Mouse (Mus musculus): ENCODE measurements around the gene Ptk7. TPM values are rescaled to one million over a fixed set of nuclear protein-coding genes. Genes with fewer than 3 reads are reported as not detected.

Gene Ptk7
- total and polyA plus RNA-seq, 3 experiments = 0.11 to 4.8 (median 0.29) TPM

DNA sequence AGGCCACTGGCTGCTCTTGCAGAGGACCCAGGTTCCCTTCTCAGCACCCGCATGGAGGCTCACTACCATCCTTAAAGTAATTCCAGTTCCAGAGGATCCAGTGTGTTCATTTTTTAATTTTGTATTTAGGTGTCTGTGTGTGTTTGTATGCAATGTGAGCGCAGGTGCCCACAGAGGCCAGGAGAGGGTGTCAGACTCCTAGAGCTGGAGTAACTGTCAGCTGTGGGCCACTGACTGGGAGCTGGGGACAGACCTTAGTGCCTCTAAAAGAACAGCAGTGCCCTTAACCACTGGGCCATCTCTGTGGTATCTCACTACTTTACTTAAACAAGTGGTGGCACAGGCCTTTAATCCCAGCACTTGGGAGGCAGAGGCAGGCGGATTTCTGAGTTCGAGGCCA is 26.1 kb downstream of the Ptk7 start:
- no peaks in the 10 kb centered on the region for H3K27me3 ChIP-seq (replicated peaks)
- no peak for TF ChIP-seq CHD1 (IDR thresholded peaks at IDR 0.05; ENCODE audit: low read depth, low read length)
- peak in 1 of 2 experiments; percentile 32; a peak in 2 of 4 replicates for TF ChIP-seq CTCF (conservative IDR thresholded peaks at IDR 0.05 in 1 of 2, IDR thresholded peaks at IDR 0.05 in 1 of 2; ENCODE audit: low read depth in 2 of 2, low read length in 2 of 2)
- no peak for TF ChIP-seq MXI1 (IDR thresholded peaks at IDR 0.05; ENCODE audit: low read depth, low read length)
- no peak for TF ChIP-seq GABPA (IDR thresholded peaks at IDR 0.05; ENCODE audit: insufficient replicate concordance, low read depth, low read length)
- no peak for TF ChIP-seq BHLHE40 (IDR thresholded peaks at IDR 0.05; ENCODE audit: low read depth, low read length)
- peak; percentile 23 for TF ChIP-seq RAD21 (IDR thresholded peaks at IDR 0.05; ENCODE audit: low read depth, low read length)
- no peak for TF ChIP-seq ZNF384 (IDR thresholded peaks at IDR 0.05; ENCODE audit: low read depth, low read length)
- no peak for TF ChIP-seq UBTF (IDR thresholded peaks at IDR 0.05; ENCODE audit: low read depth, low read length)
- no peaks in the 10 kb centered on the region for H3K9me3 ChIP-seq (replicated peaks; ENCODE audit: low read length)
- H3K4me1 ChIP-seq (ENCODE audit: control insufficient read depth in 1 of 2, insufficient read depth in 2 of 2) = no peaks in the 10 kb centered on the region
- no peak overlapping the region for H3K4me3 ChIP-seq (replicated peaks in 1 of 3; ENCODE audit: low read depth in 2 of 3, low read length in 2 of 3, poor library complexity in 1 of 3)
- H3K27ac ChIP-seq (ENCODE audit: insufficient read depth, low read depth) = no peak overlapping the region
- no peak overlapping the region for H3K9ac ChIP-seq (ENCODE audit: insufficient read depth, low read depth)
- no peak for DNase-seq (ENCODE audit: extremely low read depth)
- no peaks in the 10 kb centered on the region for H3K36me3 ChIP-seq (replicated peaks in 1 of 2; ENCODE audit: control insufficient read depth in 1 of 2, insufficient read depth in 1 of 2, low read length in 1 of 2)
- no peaks in the 10 kb centered on the region for H3K79me2 ChIP-seq (replicated peaks; ENCODE audit: control insufficient read depth, extremely low read depth, insufficient read depth, poor library complexity, severe bottlenecking)
- H3K4me2 ChIP-seq (ENCODE audit: insufficient read depth, low read depth, poor library complexity, severe bottlenecking) = no peak overlapping the region
- dilution Hi-C loops (cut with MboI; ENCODE audit: extremely low pct_ligation_motif_present, extremely low pct_unique_long_range_greater_than_20kb, low sequenced_read_pairs) = no loop called here
- in situ Hi-C loops (cut with MboI; ENCODE audit: low pct_ligation_motif_present, low pct_unique_long_range_greater_than_20kb, low sequenced_read_pairs) = no loop called here

GRCm38 (mm10) chr17:46602212-46602611 is 27.1 kb downstream of the Ptk7 start:
- no peaks in the 10 kb centered on the region for H3K27me3 ChIP-seq (replicated peaks)
- no peak overlapping the region for H3K9ac ChIP-seq (ENCODE audit: insufficient read depth, low read depth)
- in situ Hi-C loops (cut with MboI; ENCODE audit: low pct_ligation_motif_present, low pct_unique_long_range_greater_than_20kb, low sequenced_read_pairs) = no loop called here
- H3K4me2 ChIP-seq (ENCODE audit: insufficient read depth, low read depth, poor library complexity, severe bottlenecking) = no peak overlapping the region
- dilution Hi-C loops (cut with MboI; ENCODE audit: extremely low pct_ligation_motif_present, extremely low pct_unique_long_range_greater_than_20kb, low sequenced_read_pairs) = no loop called here
- H3K36me3 ChIP-seq (replicated peaks in 1 of 2; ENCODE audit: control insufficient read depth in 1 of 2, insufficient read depth in 1 of 2, low read length in 1 of 2) = no peaks in the 10 kb centered on the region
- H3K4me3 ChIP-seq (replicated peaks in 1 of 3; ENCODE audit: low read depth in 2 of 3, low read length in 2 of 3, poor library complexity in 1 of 3) = no peak overlapping the region
- no peaks in the 10 kb centered on the region for H3K79me2 ChIP-seq (replicated peaks; ENCODE audit: control insufficient read depth, extremely low read depth, insufficient read depth, poor library complexity, severe bottlenecking)
- H3K4me1 ChIP-seq (ENCODE audit: control insufficient read depth in 1 of 2, insufficient read depth in 2 of 2) = no peaks in the 10 kb centered on the region
- no peaks in the 10 kb centered on the region for H3K9me3 ChIP-seq (replicated peaks; ENCODE audit: low read length)
- TF ChIP-seq SIN3A (IDR thresholded peaks at IDR 0.05; ENCODE audit: low read length) = no peak
- TF ChIP-seq ZKSCAN1 (IDR thresholded peaks at IDR 0.05; ENCODE audit: borderline replicate concordance, low read depth, low read length) = no peak
- no peak for TF ChIP-seq CHD1 (IDR thresholded peaks at IDR 0.05; ENCODE audit: low read depth, low read length)
- TF ChIP-seq TBP (conservative IDR thresholded peaks at IDR 0.05; ENCODE audit: low read depth, low read length) = no peak
- TF ChIP-seq GABPA (IDR thresholded peaks at IDR 0.05; ENCODE audit: insufficient replicate concordance, low read depth, low read length) = no peak
- TF ChIP-seq MAZ (IDR thresholded peaks at IDR 0.05; ENCODE audit: low read depth, low read length) = no peak
- TF ChIP-seq ELF1 (IDR thresholded peaks at IDR 0.05; ENCODE audit: low read depth, low read length) = no peak
- no peak for TF ChIP-seq HCFC1 (IDR thresholded peaks at IDR 0.05; ENCODE audit: low read depth, low read length)
- TF ChIP-seq E2F4 (IDR thresholded peaks at IDR 0.05; ENCODE audit: insufficient replicate concordance, low read depth, low read length) = no peak
- no peak for TF ChIP-seq MXI1 (IDR thresholded peaks at IDR 0.05; ENCODE audit: low read depth, low read length)
- no peak for TF ChIP-seq MEF2A (IDR thresholded peaks at IDR 0.05; ENCODE audit: borderline replicate concordance, low read depth, low read length)
- no peak for TF ChIP-seq MAX (IDR thresholded peaks at IDR 0.05; ENCODE audit: low read length)
- DNase-seq (ENCODE audit: extremely low read depth) = no peak
- no peak overlapping the region for H3K27ac ChIP-seq (ENCODE audit: insufficient read depth, low read depth)
